Mouse (Mus musculus): Measurements from ENCODE around the gene Gdpd3. TPM values are rescaled to one million over a fixed set of nuclear protein-coding genes. Genes with fewer than 3 reads are reported as not detected.

Gdpd3 gene
- polyA plus RNA-seq, 1 experiment from 2014 or later: 1.6 TPM

GRCm38 (mm10) chr7:126799468-126800268 is 33.5 kb downstream of the Gdpd3 start:
- peak; percentile 77 for ATAC-seq
- no peaks in the 10 kb centered on the region for H3K27me3 ChIP-seq (ENCODE audit: insufficient read depth, low read length)
- no peak for DNase-seq
- peaks cover 30% of the 10 kb centered on the region for H3K4me1 ChIP-seq (ENCODE audit: insufficient read depth)
- H3K4me2 ChIP-seq (ENCODE audit: low read depth, low read length): peak overlapping the region; percentile 90
- H3K4me3 ChIP-seq (ENCODE audit: low read depth, low read length): peak overlapping the region; percentile 87
- peaks cover 27% of the 10 kb centered on the region for H3K36me3 ChIP-seq (replicated peaks; ENCODE audit: insufficient read depth, low read length)
- 5% methylated on average over 37 of the region's 38 CpGs for WGBS (ENCODE audit: insufficient replicate concordance)
- no peak for TF ChIP-seq EP300 (IDR thresholded peaks at IDR 0.05; ENCODE audit: low read depth)
- TF ChIP-seq CTCF (IDR thresholded peaks at IDR 0.05; ENCODE audit: low read depth): peak; percentile 34; the same call in 1 of the 2 replicates
- H3K9ac ChIP-seq (replicated peaks): peak overlapping the region; percentile 72
- H3K27ac ChIP-seq (ENCODE audit: low read depth): peak overlapping the region; percentile 97
- no peaks in the 10 kb centered on the region for H3K9me3 ChIP-seq (ENCODE audit: low read length)

- 77% methylated on average over 5 of the region's 5 CpGs for WGBS (ENCODE audit: insufficient replicate concordance)
- no peaks in the 10 kb centered on the region for H3K27me3 ChIP-seq (ENCODE audit: insufficient read depth, low read length)
- TF ChIP-seq EP300 (IDR thresholded peaks at IDR 0.05; ENCODE audit: low read depth) (no peak), CTCF (IDR thresholded peaks at IDR 0.05; ENCODE audit: low read depth) (no peak)
- no peaks in the 10 kb centered on the region for H3K9me3 ChIP-seq (ENCODE audit: low read length)
- peak overlapping the region; percentile 72 for H3K9ac ChIP-seq (replicated peaks)
- DNase-seq (no peak), ATAC-seq (no peak)
- peak overlapping the region; percentile 90 for H3K4me2 ChIP-seq (ENCODE audit: low read depth, low read length)
- H3K27ac ChIP-seq (ENCODE audit: low read depth): peak overlapping the region; percentile 97
- H3K4me1 ChIP-seq (ENCODE audit: insufficient read depth): peaks cover 30% of the 10 kb centered on the region
- H3K4me3 ChIP-seq (ENCODE audit: low read depth, low read length): peak overlapping the region; percentile 87
- H3K36me3 ChIP-seq (replicated peaks; ENCODE audit: insufficient read depth, low read length): peaks cover 19% of the 10 kb centered on the region
Measured at GRCm38 (mm10) chr7:126800269-126801056, 34.3 kb downstream of the Gdpd3 start.

GRCm38 (mm10) chr7:126801057-126801422 is 34.9 kb downstream of the Gdpd3 start:
- no peaks in the 10 kb centered on the region for H3K27me3 ChIP-seq (ENCODE audit: insufficient read depth, low read length)
- 95% methylated on average over 16 of the region's 16 CpGs for WGBS (ENCODE audit: insufficient replicate concordance)
- H3K9me3 ChIP-seq (ENCODE audit: low read length): no peaks in the 10 kb centered on the region
- TF ChIP-seq CTCF (IDR thresholded peaks at IDR 0.05; ENCODE audit: low read depth) (no peak), EP300 (IDR thresholded peaks at IDR 0.05; ENCODE audit: low read depth) (no peak)
- no peak for DNase-seq
- H3K4me2 ChIP-seq (ENCODE audit: low read depth, low read length): no peak overlapping the region
- no peak overlapping the region for H3K9ac ChIP-seq (replicated peaks)
- H3K4me1 ChIP-seq (ENCODE audit: insufficient read depth): peaks cover 30% of the 10 kb centered on the region
- no peak overlapping the region for H3K4me3 ChIP-seq (ENCODE audit: low read depth, low read length)
- ATAC-seq: no peak
- no peak overlapping the region for H3K27ac ChIP-seq (ENCODE audit: low read depth)
- H3K36me3 ChIP-seq (replicated peaks; ENCODE audit: insufficient read depth, low read length): peaks cover 13% of the 10 kb centered on the region

DNA sequence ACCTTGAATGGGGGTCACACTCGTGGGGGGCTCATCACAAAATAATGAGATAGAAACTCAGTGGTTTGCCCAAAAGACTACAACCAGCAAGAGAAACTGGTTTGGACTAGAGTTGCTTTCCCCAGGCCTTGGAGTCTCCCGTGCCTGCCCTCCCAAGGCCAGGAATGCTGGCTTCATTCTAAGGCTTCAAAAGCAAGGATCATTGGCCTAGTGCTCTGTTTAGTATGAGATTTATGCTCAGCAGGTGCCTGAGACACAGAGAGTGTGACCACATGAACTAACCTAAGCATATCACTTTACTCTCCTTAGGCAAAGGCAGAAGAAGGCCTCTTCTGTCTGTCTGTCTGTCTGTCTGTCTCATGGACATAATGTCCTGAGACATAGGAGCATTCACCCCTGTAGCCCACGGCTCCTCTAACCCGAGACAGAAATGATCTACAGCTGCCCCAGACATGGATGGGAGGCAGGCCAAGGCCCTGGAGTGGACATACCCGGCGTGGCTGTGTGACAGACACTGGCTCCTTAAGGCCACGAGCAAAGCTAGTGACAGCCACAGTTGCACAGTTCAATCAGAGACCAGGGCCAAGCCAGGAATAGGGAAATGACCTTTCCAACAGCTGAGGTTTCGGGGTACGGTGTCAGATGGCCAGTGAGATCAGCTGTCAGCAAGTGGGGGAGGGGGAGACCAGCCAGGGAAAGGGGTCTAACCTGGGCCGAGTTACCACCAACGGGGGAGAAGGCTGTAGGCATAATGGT is 36.2 kb downstream of the Gdpd3 start:
- ATAC-seq (no peak), DNase-seq (no peak)
- TF ChIP-seq EP300 (IDR thresholded peaks at IDR 0.05; ENCODE audit: low read depth) (no peak), CTCF (IDR thresholded peaks at IDR 0.05; ENCODE audit: low read depth) (no peak)
- H3K36me3 ChIP-seq (replicated peaks; ENCODE audit: insufficient read depth, low read length): peaks cover under 1% of the 10 kb centered on the region; the same call in 1 of the 2 replicates
- no peaks in the 10 kb centered on the region for H3K27me3 ChIP-seq (ENCODE audit: insufficient read depth, low read length)
- no peak overlapping the region for H3K4me2 ChIP-seq (ENCODE audit: low read depth, low read length)
- H3K27ac ChIP-seq (ENCODE audit: low read depth): no peak overlapping the region
- WGBS (ENCODE audit: insufficient replicate concordance): 74% methylated on average over 11 of the region's 11 CpGs
- no peak overlapping the region for H3K9ac ChIP-seq (replicated peaks)
- H3K9me3 ChIP-seq (ENCODE audit: low read length): no peaks in the 10 kb centered on the region
- H3K4me3 ChIP-seq (ENCODE audit: low read depth, low read length): no peak overlapping the region
- peaks cover 23% of the 10 kb centered on the region for H3K4me1 ChIP-seq (ENCODE audit: insufficient read depth)

GRCm38 (mm10) chr7:126803181-126803580 is 37.0 kb downstream of the Gdpd3 start:
- DNase-seq: no peak
- H3K27ac ChIP-seq (ENCODE audit: low read depth): no peak overlapping the region
- no peak overlapping the region for H3K4me3 ChIP-seq (ENCODE audit: low read depth, low read length)
- 63% methylated on average over 6 of the region's 6 CpGs for WGBS (ENCODE audit: insufficient replicate concordance)
- H3K9me3 ChIP-seq (ENCODE audit: low read length): no peaks in the 10 kb centered on the region
- no peaks in the 10 kb centered on the region for H3K27me3 ChIP-seq (ENCODE audit: insufficient read depth, low read length)
- no peak for TF ChIP-seq EP300 (IDR thresholded peaks at IDR 0.05; ENCODE audit: low read depth)
- TF ChIP-seq CTCF (IDR thresholded peaks at IDR 0.05; ENCODE audit: low read depth): no peak
- peaks cover 20% of the 10 kb centered on the region for H3K4me1 ChIP-seq (ENCODE audit: insufficient read depth)
- no peak overlapping the region for H3K4me2 ChIP-seq (ENCODE audit: low read depth, low read length)
- no peak for ATAC-seq
- H3K36me3 ChIP-seq (replicated peaks; ENCODE audit: insufficient read depth, low read length): no peaks in the 10 kb centered on the region
- no peak overlapping the region for H3K9ac ChIP-seq (replicated peaks)

- Histone ChIP-seq H3K4me1 (ENCODE audit: insufficient read depth) (peaks cover 25% of the 10 kb centered on the region), H3K4me2 (ENCODE audit: low read depth, low read length) (no peak overlapping the region), H3K9me3 (ENCODE audit: low read length) (no peaks in the 10 kb centered on the region), H3K9ac (replicated peaks) (no peak overlapping the region), H3K27ac (ENCODE audit: low read depth) (no peak overlapping the region), H3K4me3 (ENCODE audit: low read depth, low read length) (no peak overlapping the region), H3K27me3 (ENCODE audit: insufficient read depth, low read length) (no peaks in the 10 kb centered on the region), H3K36me3 (replicated peaks; ENCODE audit: insufficient read depth, low read length) (no peaks in the 10 kb centered on the region)
- TF ChIP-seq CTCF (IDR thresholded peaks at IDR 0.05; ENCODE audit: low read depth) (no peak), EP300 (IDR thresholded peaks at IDR 0.05; ENCODE audit: low read depth) (no peak)
- ATAC-seq (no peak), DNase-seq (no peak)
Measured at GRCm38 (mm10) chr7:126803751-126804150, 37.6 kb downstream of the Gdpd3 start.

Data from liver, postnatal 0 days (tissue).